7 mouse cellular contexts compared by ENCODE assay signal in genomic region chr1:171064491-171065242, GRCm38 (mm10). TPM values are rescaled to one million over a fixed set of nuclear protein-coding genes. Genes with fewer than 3 reads are reported as not detected.
DNase-seq lines count a peak whose midpoint lies in the region; ATAC-seq lines count a peak whose summit lies in the region.
"Not testable (repeated sequence)": the region's sequence is repeated elsewhere in the genome, so short reads cannot be mapped to it uniquely, and the experiment has no call there.

Gene Fcgr3, minus strand, starts transcription at chr1:171064935.

- peak; percentile 78 to 86 for DNase-seq in adrenal gland, postnatal 36 days
- DNase-seq in heart, adult 11 months = peak; percentile 98
- DNase-seq in kidney, adult 18-20 months = peak; percentile 83
- peak; percentile 88 for DNase-seq in limb, embryonic 11.5 days (ENCODE audit: low spot score)
- DNase-seq in skeletal muscle tissue, adult 2 months (ENCODE audit: low read depth, low spot score) = peak; percentile 52

- peaks cover 37% of the 10 kb centered on the region for H3K27me3 ChIP-seq in embryonic facial prominence, embryonic 12.5 days
- peaks cover 19% of the 10 kb centered on the region for H3K27me3 ChIP-seq in limb, embryonic 11.5 days (ENCODE audit: control insufficient read depth, insufficient read depth, low read length)
- peaks cover 46% of the 10 kb centered on the region for H3K27me3 ChIP-seq in midbrain, embryonic 12.5 days

- H3K9ac ChIP-seq in embryonic facial prominence, embryonic 12.5 days; limb, embryonic 11.5 days (ENCODE audit: low read length); midbrain, embryonic 12.5 days (replicated peaks): not testable (repeated sequence)

- 1% methylated on average over 44 of the region's 75 CpGs for WGBS in embryonic facial prominence, embryonic 12.5 days
- 2% methylated on average over 41 of the region's 75 CpGs for WGBS in limb, embryonic 11.5 days
- 2% methylated on average over 43 of the region's 75 CpGs for WGBS in midbrain, embryonic 12.5 days

- not testable (repeated sequence) for H3K27ac ChIP-seq in embryonic facial prominence, embryonic 12.5 days; limb, embryonic 11.5 days (replicated peaks; ENCODE audit: low read depth, low read length); midbrain, embryonic 12.5 days (replicated peaks)

- peak; percentile 66 for ATAC-seq in embryonic facial prominence, embryonic 12.5 days (ENCODE audit: insufficient number of reproducible peaks, insufficient read depth, low FRiP score, low TSS enrichment)
- ATAC-seq in limb, embryonic 11.5 days (ENCODE audit: insufficient number of reproducible peaks, low FRiP score, low TSS enrichment, low read depth) = peak; percentile 67
- peak; percentile 63 for ATAC-seq in midbrain, embryonic 12.5 days (ENCODE audit: low FRiP score, low read depth)

- H3K4me1 ChIP-seq in embryonic facial prominence, embryonic 12.5 days; limb, embryonic 11.5 days (ENCODE audit: control insufficient read depth, insufficient read depth, low read length); midbrain, embryonic 12.5 days: not testable (repeated sequence)

- not testable (repeated sequence) for H3K9me3 ChIP-seq in embryonic facial prominence, embryonic 12.5 days; limb, embryonic 11.5 days (ENCODE audit: control insufficient read depth, low read length); midbrain, embryonic 12.5 days

- peak within 1 kb of the TSS; percentile 37 for H3K4me3 ChIP-seq in embryonic facial prominence, embryonic 12.5 days
- H3K4me3 ChIP-seq in limb, embryonic 11.5 days (ENCODE audit: low read depth, low read length) = peak within 1 kb of the TSS; percentile 21
- H3K4me3 ChIP-seq in midbrain, embryonic 12.5 days = peak within 1 kb of the TSS; percentile 39

- H3K36me3 ChIP-seq in embryonic facial prominence, embryonic 12.5 days; limb, embryonic 11.5 days (ENCODE audit: control insufficient read depth, insufficient read depth, low read length); midbrain, embryonic 12.5 days: not testable (repeated sequence)

- peak within 1 kb of the TSS; percentile 44 for H3K4me2 ChIP-seq in embryonic facial prominence, embryonic 12.5 days (replicated peaks)
- H3K4me2 ChIP-seq in limb, embryonic 11.5 days (ENCODE audit: low read depth, severe bottlenecking) = peak within 1 kb of the TSS; percentile 26
- peak within 1 kb of the TSS; percentile 44 for H3K4me2 ChIP-seq in midbrain, embryonic 12.5 days (replicated peaks)

RNA-seq across cellular contexts. Expression of gene Fcgr3, which starts in this region (rescaled TPM):
- 10 to 100 TPM; 10.9 to 19.5 TPM for total RNA-seq in adrenal gland, postnatal 36 days (2021)
- 6.0 and 6.5 TPM in 2 replicates for polyA plus RNA-seq in embryonic facial prominence, embryonic 12.5 days (2016; fragmentation: Nextera tagmentation; extraction: Ambion mirVana)
- polyA plus RNA-seq in limb, embryonic 11.5 days (2014; fragmentation: Nextera tagmentation; extraction: Ambion mirVana) = 4.0 and 4.7 TPM in 2 replicates
- 5.8 and 9.8 TPM in 2 replicates for polyA plus RNA-seq in midbrain, embryonic 12.5 days (2016; fragmentation: Nextera tagmentation; extraction: Ambion mirVana)
